Mouse (Mus musculus) stomach, embryonic 14.5 days (tissue): Measurements from ENCODE around the gene Cpne7. TPM values are rescaled to one million over a fixed set of nuclear protein-coding genes. Genes with fewer than 3 reads are reported as not detected.

ENCODE experiments used
- ATAC-seq: fragments of 200-750 bp; cut with Nextera tagmentation; 2 replicates; pipeline ENCODE4 v1.8.0; 2017; ENCODE audit warnings: low read depth, moderate TSS enrichment; ENCODE audit not compliant: insufficient number of reproducible peaks, insufficient read depth, low FRiP score
- H3K27ac ChIP-seq: fragments of 300-500 bp; sonication (generic); 2 replicates; pipeline ENCODE4 v1.5.1; 2014; ENCODE audit warnings: mild to moderate bottlenecking, low read length, moderate library complexity, mixed read lengths
- H3K27me3 ChIP-seq: fragments of 300-500 bp; sonication (generic); 2 replicates; pipeline ENCODE4 v1.6.1; 2014; ENCODE audit warnings: low read length, control low read depth, mixed read lengths; ENCODE audit not compliant: control insufficient read depth, insufficient read depth
- H3K36me3 ChIP-seq: fragments of 300-500 bp; sonication (generic); 2 replicates; pipeline ENCODE4 v1.6.1; 2014; ENCODE audit warnings: mild to moderate bottlenecking, control low read depth, low read length, moderate library complexity, mixed read lengths; ENCODE audit not compliant: control insufficient read depth, insufficient read depth
- H3K4me1 ChIP-seq: fragments of 300-500 bp; sonication (generic); 2 replicates; pipeline ENCODE4 v1.6.1; 2014; ENCODE audit warnings: low read length, control low read depth, mixed read lengths; ENCODE audit not compliant: control insufficient read depth, insufficient read depth
- H3K4me2 ChIP-seq: fragments of 300-500 bp; sonication (generic); replicated peaks from 2 replicates; pipeline ENCODE4 v1.6.1; 2014; ENCODE audit warnings: low read depth, low read length, control low read depth
- H3K4me3 ChIP-seq: fragments of 300-500 bp; sonication (generic); 2 replicates; pipeline ENCODE4 v1.5.1; 2014; ENCODE audit warnings: low read depth, low read length, control low read depth
- H3K9ac ChIP-seq: fragments of 300-500 bp; sonication (generic); replicated peaks from 2 replicates; pipeline ENCODE4 v1.6.1; 2014; ENCODE audit warnings: low read depth, mild to moderate bottlenecking, control low read depth, low read length, moderate library complexity, mixed read lengths
- H3K9me3 ChIP-seq: fragments of 300-500 bp; sonication (generic); 2 replicates; pipeline ENCODE4 v1.6.1; 2016; ENCODE audit warnings: low read depth, low read length, control low read depth; ENCODE audit not compliant: control insufficient read depth
- WGBS: fragments of 180-500 bp; shearing (Covaris S2); extraction: QIAGEN DNeasy Blood & Tissue Kit; methylation state at CpG from one replicate; pipeline ENCODE4 v1.1.7; 2014; 5-methylcytosine and 5-hydroxymethylcytosine counted together
- polyA plus RNA-seq: library from polyadenylated mRNA; unstranded; fragments of >200 nt; fragmentation: Nextera tagmentation; extraction: Ambion mirVana; gene quantifications from 2 replicates; pipeline ENCODE4 v1.2.1, GENCODE M21; 2014

Cpne7 gene
- polyA plus RNA-seq: 0.56 and 1.2 TPM in 2 replicates

DNA sequence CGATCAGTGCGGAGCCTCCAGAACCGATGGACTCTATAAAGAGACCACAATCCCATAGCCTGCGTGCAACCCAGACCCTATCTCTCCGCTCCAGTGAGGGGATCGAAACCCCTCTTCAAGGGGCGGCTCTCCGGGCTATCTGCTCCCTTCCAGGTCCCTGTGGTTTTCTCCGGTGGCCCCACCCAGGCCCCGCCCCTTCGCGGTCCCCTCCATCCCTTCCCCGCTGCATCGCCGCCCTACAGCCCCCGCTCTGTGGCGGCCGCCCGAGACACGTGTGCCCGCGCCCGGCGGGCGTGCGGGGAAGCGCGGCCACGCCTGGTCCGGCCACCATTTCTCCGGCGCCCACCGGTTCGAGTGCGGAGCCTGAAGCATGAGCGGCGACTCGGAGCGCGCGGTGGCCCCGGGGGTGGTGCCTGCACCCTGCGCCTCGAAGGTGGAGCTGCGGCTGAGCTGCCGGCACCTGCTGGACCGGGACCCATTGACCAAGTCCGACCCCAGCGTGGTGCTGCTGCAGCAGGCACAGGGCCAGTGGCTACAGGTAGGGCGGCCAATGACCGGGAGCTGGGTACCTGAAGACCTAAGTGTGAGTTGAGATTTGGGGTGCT lies at the start of gene Cpne7:
Cpne7 (plus strand) TSS at position 248 of the 605 bp plus-strand sequence.
- Histone ChIP-seq H3K9ac (no peak within 1 kb of the TSS; the same call in 1 of the 2 replicates), H3K27me3 (peaks cover 28% of the 10 kb centered on the region), H3K27ac (no peak within 1 kb of the TSS), H3K9me3 (no peaks in the 10 kb centered on the region), H3K4me1 (peaks cover 10% of the 10 kb centered on the region), H3K4me2 (peak within 1 kb of the TSS; percentile 95), H3K36me3 (no peaks in the 10 kb centered on the region), H3K4me3 (peak within 1 kb of the TSS; percentile 44)
- WGBS: under 1% methylated on average over 51 of the region's 51 CpGs
- ATAC-seq: 0 out of 2 replicates have a peak, but pooled peaks have one; percentile 35

DNA sequence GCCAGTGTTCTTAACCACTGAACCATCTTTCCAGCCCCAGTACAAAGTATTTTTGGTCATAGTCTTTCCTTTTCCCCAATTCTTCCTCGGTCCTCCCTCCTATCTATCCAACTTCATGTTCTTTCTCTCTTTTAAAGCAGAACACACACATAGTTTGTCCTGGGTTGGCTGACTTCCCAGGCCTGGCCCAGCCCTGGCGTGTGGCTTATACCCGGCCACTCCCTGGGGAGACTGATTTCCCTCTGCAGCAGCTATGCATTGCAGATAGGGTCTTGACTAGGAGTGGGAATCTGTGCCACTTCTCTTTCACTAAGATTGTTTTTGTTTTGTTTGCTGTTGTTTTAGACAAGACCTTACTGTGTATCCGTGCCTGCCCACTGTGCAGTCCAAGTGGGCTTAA lies 46.0 kb upstream of the Cpne7 start:
- no peaks in the 10 kb centered on the region for H3K9me3 ChIP-seq
- no peaks in the 10 kb centered on the region for H3K27me3 ChIP-seq
- no peak for ATAC-seq
- WGBS: 80% methylated on average over 4 of the region's 4 CpGs
- H3K4me1 ChIP-seq: peaks cover 8% of the 10 kb centered on the region
- H3K36me3 ChIP-seq: peaks cover 46% of the 10 kb centered on the region
- H3K4me2 ChIP-seq: no peak overlapping the region
- H3K27ac ChIP-seq: no peak overlapping the region
- H3K4me3 ChIP-seq: no peak overlapping the region
- H3K9ac ChIP-seq: no peak overlapping the region

GRCm38 (mm10) chr8:123077213-123077612 lies 40.0 kb upstream of the Cpne7 start:
- Histone ChIP-seq H3K27me3 (no peaks in the 10 kb centered on the region), H3K27ac (no peak overlapping the region), H3K9me3 (no peaks in the 10 kb centered on the region), H3K4me2 (no peak overlapping the region), H3K4me1 (no peaks in the 10 kb centered on the region), H3K36me3 (peaks cover 63% of the 10 kb centered on the region), H3K4me3 (no peak overlapping the region), H3K9ac (no peak overlapping the region)
- WGBS: 89% methylated on average over 6 of the region's 6 CpGs
- ATAC-seq: no peak

GRCm38 (mm10) chr8:123082993-123083392 lies 34.2 kb upstream of the Cpne7 start:
- H3K9ac ChIP-seq: no peak overlapping the region
- H3K36me3 ChIP-seq: peaks cover 57% of the 10 kb centered on the region
- no peaks in the 10 kb centered on the region for H3K4me1 ChIP-seq
- H3K9me3 ChIP-seq: no peaks in the 10 kb centered on the region
- no peak overlapping the region for H3K27ac ChIP-seq
- H3K4me3 ChIP-seq: no peak overlapping the region
- WGBS: 89% methylated on average over 6 of the region's 6 CpGs
- H3K27me3 ChIP-seq: no peaks in the 10 kb centered on the region
- no peak overlapping the region for H3K4me2 ChIP-seq
- ATAC-seq: no peak

- Histone ChIP-seq H3K27me3 (no peaks in the 10 kb centered on the region), H3K9ac (no peak overlapping the region), H3K9me3 (no peaks in the 10 kb centered on the region), H3K4me1 (no peaks in the 10 kb centered on the region), H3K27ac (no peak overlapping the region), H3K36me3 (peaks cover 62% of the 10 kb centered on the region), H3K4me2 (no peak overlapping the region), H3K4me3 (no peak overlapping the region)
- WGBS: 89% methylated on average over 12 of the region's 12 CpGs
- ATAC-seq: no peak
Measured at GRCm38 (mm10) chr8:123083610-123084009, 33.6 kb upstream of the Cpne7 start.

- H3K36me3 ChIP-seq: peaks cover 65% of the 10 kb centered on the region
- H3K4me3 ChIP-seq: no peak overlapping the region
- H3K9me3 ChIP-seq: no peaks in the 10 kb centered on the region
- no peak overlapping the region for H3K27ac ChIP-seq
- no peak overlapping the region for H3K4me2 ChIP-seq
- 88% methylated on average over 9 of the region's 9 CpGs for WGBS
- ATAC-seq: no peak
- no peaks in the 10 kb centered on the region for H3K27me3 ChIP-seq
- H3K9ac ChIP-seq: no peak overlapping the region
- no peaks in the 10 kb centered on the region for H3K4me1 ChIP-seq
Measured at GRCm38 (mm10) chr8:123087289-123087688, 29.9 kb upstream of the Cpne7 start.

GRCm38 (mm10) chr8:123097216-123097615 lies 20.0 kb upstream of the Cpne7 start:
- H3K27ac ChIP-seq: no peak overlapping the region
- WGBS: 91% methylated on average over 11 of the region's 11 CpGs

GRCm38 (mm10) chr8:123097786-123098584 lies 19.2 kb upstream of the Cpne7 start:
- Histone ChIP-seq H3K27me3 (no peaks in the 10 kb centered on the region), H3K36me3 (peaks cover 23% of the 10 kb centered on the region), H3K4me1 (no peaks in the 10 kb centered on the region), H3K4me2 (no peak overlapping the region), H3K9me3 (no peaks in the 10 kb centered on the region), H3K27ac (no peak overlapping the region), H3K4me3 (no peak overlapping the region), H3K9ac (no peak overlapping the region)
- no peak for ATAC-seq
- 80% methylated on average over 12 of the region's 12 CpGs for WGBS

More at GRCm38 (mm10) chr8:123097216-123097615, 20.0 kb upstream of the Cpne7 start:
- ATAC-seq: no peak
- no peak overlapping the region for H3K4me3 ChIP-seq
- H3K36me3 ChIP-seq: peaks cover 23% of the 10 kb centered on the region
- H3K9me3 ChIP-seq: no peaks in the 10 kb centered on the region
- no peaks in the 10 kb centered on the region for H3K4me1 ChIP-seq
- no peak overlapping the region for H3K4me2 ChIP-seq
- no peaks in the 10 kb centered on the region for H3K27me3 ChIP-seq
- H3K9ac ChIP-seq: no peak overlapping the region
